ENCODE assay signal across 30 mouse cellular contexts in the genomic region with DNA sequence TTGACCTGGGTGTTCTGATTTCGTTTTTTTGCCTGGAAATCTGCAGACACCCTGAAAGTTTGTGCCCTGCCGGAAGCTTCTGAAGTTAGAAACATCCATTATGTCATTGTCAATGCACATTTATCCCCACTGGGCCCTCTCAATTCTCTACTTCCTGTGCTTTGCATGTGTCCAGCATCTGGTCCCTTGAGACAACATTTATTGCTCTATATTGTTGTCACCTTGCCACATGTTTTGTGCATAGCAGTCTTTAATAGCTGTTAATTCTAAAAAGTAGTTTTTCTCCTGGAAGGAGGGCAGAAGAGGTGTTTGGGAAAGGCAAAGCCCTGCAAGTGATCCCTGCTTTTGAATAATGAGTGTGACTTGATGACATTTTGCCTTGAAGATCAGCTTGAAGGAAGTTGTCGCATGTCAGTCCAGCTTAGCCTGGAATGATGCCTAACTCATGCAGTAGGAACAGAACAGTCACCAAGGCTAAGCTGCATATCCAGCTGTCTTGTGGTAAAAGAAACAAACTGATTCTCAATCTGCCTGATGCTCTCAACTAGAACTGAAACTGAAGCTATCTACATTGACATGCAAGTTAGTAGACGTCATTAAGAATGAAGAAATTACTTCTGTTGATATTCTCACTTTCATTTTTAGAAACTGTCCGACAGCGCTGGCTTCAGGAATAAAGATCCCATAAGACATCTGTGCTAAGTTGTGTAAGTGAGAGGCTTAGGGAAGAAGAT.
DNase-seq lines count a peak whose midpoint lies in the region; ATAC-seq and TF ChIP-seq lines count a peak whose summit lies in the region.
"Had no signal": no experiment of that assay in that cellular context is flagged by ENCODE, and none has a peak within 500 bp of the region (broad histone marks: within the 10 kb centered on the region; RNA-seq: fewer than 3 reads in every experiment).

No protein-coding gene starts in this region.

- no peak overlapping the region for H3K4me3 ChIP-seq in spleen, adult 2 months (ENCODE audit: extremely low read depth, insufficient read depth, insufficient read length)
- H3K4me3 ChIP-seq in forebrain, embryonic 16.5 days (replicated peaks; ENCODE audit: low read length): no peak overlapping the region
- H3K4me3 ChIP-seq: embryonic facial prominence, embryonic 12.5 days; heart, embryonic 13.5 days; limb, embryonic 10.5 days; limb, embryonic 15.5 days; midbrain, embryonic 10.5 days; midbrain, embryonic 15.5 days; neural tube, embryonic 15.5 days had no signal

- no peaks in the 10 kb centered on the region for H3K36me3 ChIP-seq in spleen, adult 2 months (ENCODE audit: control insufficient read depth, insufficient read depth, low read length)
- no peaks in the 10 kb centered on the region for H3K36me3 ChIP-seq in forebrain, embryonic 16.5 days (ENCODE audit: control insufficient read depth, insufficient read depth)
- H3K36me3 ChIP-seq: embryonic facial prominence, embryonic 12.5 days; heart, embryonic 13.5 days; limb, embryonic 10.5 days; limb, embryonic 15.5 days; midbrain, embryonic 10.5 days; midbrain, embryonic 15.5 days; neural tube, embryonic 15.5 days had no signal

- TF ChIP-seq CTCF in spleen, adult 2 months (IDR thresholded peaks at IDR 0.05; ENCODE audit: extremely low read depth, insufficient read depth, insufficient read length, insufficient replicate concordance): no peak

- H3K9me3 ChIP-seq in forebrain, embryonic 16.5 days (ENCODE audit: control insufficient read depth, low read length): no peaks in the 10 kb centered on the region
- H3K9me3 ChIP-seq: embryonic facial prominence, embryonic 12.5 days; heart, embryonic 13.5 days; limb, embryonic 10.5 days; limb, embryonic 15.5 days; midbrain, embryonic 10.5 days; midbrain, embryonic 15.5 days; neural tube, embryonic 15.5 days had no signal

- H3K4me2 ChIP-seq in forebrain, embryonic 16.5 days (ENCODE audit: low read length): no peak overlapping the region
- H3K4me2 ChIP-seq: embryonic facial prominence, embryonic 12.5 days; heart, embryonic 13.5 days; limb, embryonic 15.5 days; midbrain, embryonic 15.5 days; neural tube, embryonic 15.5 days had no signal

- H3K9ac ChIP-seq in forebrain, embryonic 16.5 days (replicated peaks; ENCODE audit: low read depth, low read length): no peak overlapping the region
- H3K9ac ChIP-seq: embryonic facial prominence, embryonic 12.5 days; heart, embryonic 13.5 days; limb, embryonic 15.5 days; liver, embryonic 14.5 days; midbrain, embryonic 15.5 days; neural tube, embryonic 15.5 days had no signal

- peak; percentile 23 to 40 for DNase-seq in adrenal gland, adult (ENCODE audit: inconsistent age in 2 of 2, low spot score in 1 of 2)
- no peak for DNase-seq in adrenal gland, postnatal 10 days
- peak in 1 of 2 experiments; percentile 12 for DNase-seq in spleen, adult 2 months (ENCODE audit: low read depth in 1 of 2, low spot score in 2 of 2)
- DNase-seq in spleen, postnatal 10 days (ENCODE audit: low spot score in 2 of 2): no peak
- DNase-seq in retina, postnatal 1 day: no peak
- DNase-seq: adrenal gland, postnatal 14 days; cerebellum, adult 11 months; cerebellum, adult 9-10 months; cerebellum, postnatal 36 days; embryo, embryonic 11 days; kidney, postnatal 14 days; layer of hippocampus, adult 9-11 months; right cerebral cortex, adult 18-20 months; thymus, adult 2 months; thymus, postnatal 36 days had no signal

- H3K27me3 ChIP-seq in spleen, adult 2 months (ENCODE audit: control insufficient read depth, insufficient read depth, low read length): no peaks in the 10 kb centered on the region
- no peaks in the 10 kb centered on the region for H3K27me3 ChIP-seq in forebrain, embryonic 16.5 days (replicated peaks; ENCODE audit: control insufficient read depth, insufficient read depth, low read length)
- H3K27me3 ChIP-seq: embryonic facial prominence, embryonic 12.5 days; heart, embryonic 13.5 days; limb, embryonic 15.5 days; midbrain, embryonic 15.5 days; neural tube, embryonic 15.5 days had no signal

- peak overlapping the region; percentile 6; the same call in 1 of the 2 replicates for H3K27ac ChIP-seq in spleen, adult 2 months (ENCODE audit: insufficient read depth, low read length)
- H3K27ac ChIP-seq in forebrain, embryonic 16.5 days (ENCODE audit: low read length): no peak overlapping the region
- H3K27ac ChIP-seq: embryonic facial prominence, embryonic 12.5 days; heart, embryonic 13.5 days; hindbrain, postnatal 0 days; limb, embryonic 10.5 days; limb, embryonic 15.5 days; liver, embryonic 14.5 days; macrophage; midbrain, embryonic 10.5 days; midbrain, embryonic 15.5 days; neural tube, embryonic 15.5 days had no signal

- H3K4me1 ChIP-seq in spleen, adult 2 months (ENCODE audit: control insufficient read depth, insufficient read depth, insufficient read length): peaks cover 11% of the 10 kb centered on the region
- H3K4me1 ChIP-seq in forebrain, embryonic 16.5 days (replicated peaks; ENCODE audit: control insufficient read depth, insufficient read depth, low read length): no peaks in the 10 kb centered on the region
- H3K4me1 ChIP-seq: embryonic facial prominence, embryonic 12.5 days; heart, embryonic 13.5 days; limb, embryonic 15.5 days; midbrain, embryonic 10.5 days; midbrain, embryonic 15.5 days; neural tube, embryonic 15.5 days had no signal

- no peak for TF ChIP-seq POLR2A in spleen, adult 2 months (IDR thresholded peaks at IDR 0.05; ENCODE audit: low read depth, low read length)

- ATAC-seq in megakaryocyte, adult 5-6 weeks (ENCODE audit: poor library complexity, severe bottlenecking): peak; percentile 70
- ATAC-seq in forebrain, embryonic 16.5 days: no peak
- ATAC-seq in inflammation-experienced regulatory T-cells, adult 6 months: no peak
- ATAC-seq: forebrain, embryonic 14.5 days; hindbrain, postnatal 0 days; intestine, embryonic 16.5 days; midbrain, embryonic 15.5 days had no signal

- WGBS in spleen, adult 2 months: 42% methylated on average over 6 of the region's 6 CpGs
- 86% methylated on average over 6 of the region's 6 CpGs for WGBS in forebrain, embryonic 16.5 days

Comparison
In these comparisons a context has a peak if more than half of its experiments do, and no peak if none do; other contexts are left out.
1. DNase-seq: peak in adrenal gland, adult (2 of 2); none in adrenal gland, postnatal 10 days (single experiment), spleen, postnatal 10 days (0 of 2) and retina, postnatal 1 day (single experiment).